Mouse (Mus musculus) heart, postnatal 0 days (tissue): ENCODE measurements around the gene Ankrd65.

ENCODE experiments used
- CTCF ChIP-seq: IDR thresholded peaks from 2 replicates; pipeline ENCODE4 v1.5.1; 2016; ENCODE audit warnings: antibody characterized with exemption, control low read depth, low read depth
- EP300 ChIP-seq: IDR thresholded peaks from 2 replicates; pipeline ENCODE4 v1.6.1; 2016; ENCODE audit warnings: antibody characterized with exemption, low read depth

DNA sequence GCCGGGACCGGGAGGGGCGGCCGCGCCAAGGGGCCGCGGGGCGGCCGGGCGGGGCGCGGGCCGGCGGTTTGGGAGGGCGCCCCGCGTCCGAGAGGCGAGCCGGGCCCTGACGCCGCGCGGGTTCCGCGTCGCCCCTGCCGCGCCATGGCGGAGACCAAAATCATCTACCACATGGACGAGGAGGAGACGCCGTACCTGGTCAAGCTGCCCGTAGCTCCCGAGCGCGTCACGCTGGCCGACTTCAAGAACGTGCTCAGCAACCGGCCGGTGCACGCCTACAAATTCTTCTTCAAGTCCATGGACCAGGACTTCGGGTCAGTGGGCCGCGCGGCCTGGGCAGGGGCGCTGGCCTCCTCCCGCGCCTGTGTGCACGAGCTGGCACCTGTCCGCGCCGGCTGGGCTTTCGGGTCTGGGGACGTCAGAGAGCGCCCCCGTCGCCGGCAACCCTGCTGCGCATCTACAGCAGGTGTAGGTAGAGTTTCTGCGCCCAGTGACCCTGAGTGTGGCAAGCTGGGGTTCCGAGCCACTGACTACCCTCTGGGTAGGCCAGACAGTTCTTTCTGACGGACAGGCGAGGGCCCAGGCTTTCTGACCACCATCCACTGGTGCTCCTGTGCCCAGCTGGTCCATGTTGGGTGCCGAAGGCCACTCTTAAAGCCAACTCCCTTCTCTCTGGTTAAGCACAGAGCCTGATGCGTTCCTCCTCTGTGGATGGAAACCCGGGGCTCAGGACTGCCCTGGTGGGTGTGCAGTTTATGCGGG lies 57.5 kb downstream of the Ankrd65 start:
- TF ChIP-seq CTCF (no peak), EP300 (no peak)
